Mouse (Mus musculus): ENCODE measurements around the gene Uevld. TPM values are rescaled to one million over a fixed set of nuclear protein-coding genes. Genes with fewer than 3 reads are reported as not detected.
"Not testable (repeated sequence)": the region's sequence is repeated elsewhere in the genome, so short reads cannot be mapped to it uniquely, and the experiment has no call there.

The Uevld gene
- total and polyA plus RNA-seq, 2 experiments from 2014 or later = 3.7 to 10.1 TPM

DNA sequence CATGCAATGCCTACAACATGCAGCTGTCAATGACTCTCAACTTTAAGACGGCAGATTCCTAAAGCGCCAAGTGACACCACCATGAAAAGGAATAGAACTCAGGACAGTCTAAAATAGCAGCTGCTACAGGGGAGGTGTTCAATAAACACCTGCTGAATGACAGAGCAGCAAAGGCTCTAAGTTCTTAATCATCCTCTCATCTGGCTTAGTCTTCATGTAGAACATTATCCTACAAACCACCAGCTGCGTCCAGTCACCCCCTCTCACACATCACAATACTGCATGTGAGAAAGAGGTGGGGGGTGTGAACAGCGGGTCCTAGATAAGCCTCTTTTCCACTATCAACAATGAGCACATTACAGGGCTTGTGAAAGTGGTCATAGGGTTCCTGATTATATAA is 38.7 kb upstream of the Uevld start:
- no peak for TF ChIP-seq CTCF (IDR thresholded peaks at IDR 0.05)
- WGBS = 87% methylated on average over 4 of the region's 4 CpGs
- ATAC-seq (ENCODE audit: low FRiP score) = no peak
- no peak for DNase-seq (ENCODE audit: low spot score)
- Histone ChIP-seq H3K9me3 (ENCODE audit: low read length) (no peaks in the 10 kb centered on the region), H3K4me2 (ENCODE audit: low read depth, low read length, poor library complexity, severe bottlenecking) (no peak overlapping the region), H3K4me1 (ENCODE audit: insufficient read depth, low read length) (no peaks in the 10 kb centered on the region), H3K4me3 (ENCODE audit: low read depth, low read length) (no peak overlapping the region), H3K36me3 (ENCODE audit: insufficient read depth, low read length) (peaks cover 43% of the 10 kb centered on the region), H3K9ac (replicated peaks; ENCODE audit: low read length, poor library complexity, severe bottlenecking) (no peak overlapping the region), H3K27me3 (ENCODE audit: insufficient read depth, low read length) (no peaks in the 10 kb centered on the region), H3K27ac (ENCODE audit: low read depth, low read length) (no peak overlapping the region)

DNA sequence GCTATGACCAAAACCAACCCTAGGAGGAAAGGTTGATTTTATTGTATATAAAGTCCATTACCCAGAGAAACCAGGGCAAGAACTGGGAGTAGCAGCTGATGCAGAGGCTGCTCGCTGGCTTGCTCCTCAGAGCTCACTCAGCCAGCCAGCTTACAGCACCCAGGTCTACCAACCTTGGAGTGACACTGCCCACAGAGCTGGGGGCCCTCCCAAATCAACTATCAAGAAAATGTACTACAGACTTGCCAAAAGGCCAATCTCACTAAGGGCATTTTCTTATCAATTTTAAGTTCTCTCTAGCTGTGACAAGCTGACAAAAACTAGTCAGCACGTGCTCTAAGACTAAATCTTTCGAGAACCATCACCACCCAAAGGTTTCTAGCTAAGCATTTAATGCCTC is 37.2 kb upstream of the Uevld start:
- Histone ChIP-seq H3K36me3 (ENCODE audit: insufficient read depth, low read length) (peaks cover 46% of the 10 kb centered on the region), H3K27ac (ENCODE audit: low read depth, low read length) (no peak overlapping the region), H3K4me2 (ENCODE audit: low read depth, low read length, poor library complexity, severe bottlenecking) (no peak overlapping the region), H3K4me3 (ENCODE audit: low read depth, low read length) (no peak overlapping the region), H3K4me1 (ENCODE audit: insufficient read depth, low read length) (no peaks in the 10 kb centered on the region), H3K9ac (replicated peaks; ENCODE audit: low read length, poor library complexity, severe bottlenecking) (no peak overlapping the region), H3K9me3 (ENCODE audit: low read length) (no peaks in the 10 kb centered on the region), H3K27me3 (ENCODE audit: insufficient read depth, low read length) (no peaks in the 10 kb centered on the region)
- DNase-seq (ENCODE audit: low spot score) (no peak), ATAC-seq (ENCODE audit: low FRiP score) (no peak)
- no peak for TF ChIP-seq CTCF (IDR thresholded peaks at IDR 0.05)
- 95% methylated on average over 3 of the region's 3 CpGs for WGBS

DNA sequence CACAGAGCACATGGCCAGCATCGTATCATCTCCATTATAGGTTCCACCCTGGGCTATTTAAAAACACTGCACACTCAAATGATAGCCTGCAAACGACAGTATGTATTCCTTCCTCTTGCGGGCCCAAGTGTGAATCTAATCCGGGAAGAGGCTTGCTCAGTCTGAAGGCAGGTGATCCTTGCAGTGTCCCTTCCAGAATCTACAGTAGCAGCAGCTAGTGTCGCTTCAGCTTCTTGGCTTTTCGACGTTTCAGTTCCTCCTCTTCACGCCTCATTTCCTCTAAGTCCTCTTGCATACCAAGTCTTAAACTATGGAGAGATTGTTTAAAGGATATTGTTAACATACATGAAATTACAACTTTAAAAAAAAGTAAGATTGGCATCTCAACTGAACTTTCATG is 34.8 kb upstream of the Uevld start:
- Histone ChIP-seq H3K9ac (replicated peaks; ENCODE audit: low read length, poor library complexity, severe bottlenecking) (no peak overlapping the region), H3K4me2 (ENCODE audit: low read depth, low read length, poor library complexity, severe bottlenecking) (no peak overlapping the region), H3K4me3 (ENCODE audit: low read depth, low read length) (no peak overlapping the region), H3K9me3 (ENCODE audit: low read length) (no peaks in the 10 kb centered on the region), H3K27me3 (ENCODE audit: insufficient read depth, low read length) (no peaks in the 10 kb centered on the region), H3K4me1 (ENCODE audit: insufficient read depth, low read length) (no peaks in the 10 kb centered on the region), H3K36me3 (ENCODE audit: insufficient read depth, low read length) (peaks cover 42% of the 10 kb centered on the region), H3K27ac (ENCODE audit: low read depth, low read length) (no peak overlapping the region)
- DNase-seq (ENCODE audit: low spot score) = no peak
- no peak for TF ChIP-seq CTCF (IDR thresholded peaks at IDR 0.05)
- ATAC-seq (ENCODE audit: low FRiP score) = no peak
- WGBS = 88% methylated on average over 8 of the region's 8 CpGs

DNA sequence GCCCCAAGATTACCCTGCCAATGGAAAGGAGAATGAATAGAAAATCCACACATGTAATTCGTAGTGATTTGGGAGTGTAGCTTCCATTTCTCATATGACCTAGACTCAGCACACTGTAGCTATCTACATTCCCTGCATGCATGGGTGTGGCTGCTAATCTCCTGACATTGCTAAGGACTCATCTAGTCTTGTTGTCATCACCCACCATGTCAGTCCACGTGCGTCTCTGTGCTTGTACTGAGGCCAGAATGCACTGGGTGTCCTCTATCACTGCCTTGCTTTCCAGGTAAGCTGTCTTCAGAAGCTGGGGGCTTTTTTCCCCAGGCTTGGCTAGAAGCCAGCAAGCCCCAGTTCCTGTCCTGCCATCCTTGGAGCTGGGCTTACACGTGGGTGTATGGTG is 31.1 kb upstream of the Uevld start:
- 82% methylated on average over 4 of the region's 4 CpGs for WGBS
- H3K36me3 ChIP-seq (ENCODE audit: insufficient read depth, low read length) = peaks cover 14% of the 10 kb centered on the region
- H3K9ac ChIP-seq (replicated peaks; ENCODE audit: low read length, poor library complexity, severe bottlenecking); ATAC-seq (ENCODE audit: low FRiP score); DNase-seq (ENCODE audit: low spot score); H3K27me3 ChIP-seq (ENCODE audit: insufficient read depth, low read length); H3K27ac ChIP-seq (ENCODE audit: low read depth, low read length); H3K4me1 ChIP-seq (ENCODE audit: insufficient read depth, low read length); H3K4me2 ChIP-seq (ENCODE audit: low read depth, low read length, poor library complexity, severe bottlenecking); H3K9me3 ChIP-seq (ENCODE audit: low read length); H3K4me3 ChIP-seq (ENCODE audit: low read depth, low read length): not testable (repeated sequence)

DNA sequence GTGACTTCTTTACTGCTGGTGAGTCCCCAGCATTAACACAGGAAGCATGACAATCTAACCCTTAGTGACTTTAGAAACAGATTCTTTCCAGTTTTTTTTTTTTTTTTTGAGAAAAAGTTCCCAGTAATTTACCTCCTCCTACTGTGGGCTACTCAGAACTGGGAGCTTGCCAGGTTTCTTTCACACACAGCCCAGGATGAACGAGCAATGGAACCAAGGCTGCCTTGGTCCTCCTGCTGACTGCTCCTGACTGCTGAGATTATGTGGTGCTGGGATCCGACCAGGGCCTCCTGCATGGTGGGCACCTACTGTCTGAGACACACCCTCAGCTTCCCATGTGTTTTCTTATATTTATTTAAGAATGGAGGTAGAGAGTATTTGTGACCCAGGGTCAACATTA is 28.7 kb upstream of the Uevld start:
- Histone ChIP-seq H3K4me2 (ENCODE audit: low read depth, low read length, poor library complexity, severe bottlenecking) (no peak overlapping the region), H3K9me3 (ENCODE audit: low read length) (no peaks in the 10 kb centered on the region), H3K4me1 (ENCODE audit: insufficient read depth, low read length) (no peaks in the 10 kb centered on the region), H3K9ac (replicated peaks; ENCODE audit: low read length, poor library complexity, severe bottlenecking) (no peak overlapping the region), H3K36me3 (ENCODE audit: insufficient read depth, low read length) (peaks cover 5% of the 10 kb centered on the region; the same call in 1 of the 2 replicates), H3K27me3 (ENCODE audit: insufficient read depth, low read length) (no peaks in the 10 kb centered on the region), H3K27ac (ENCODE audit: low read depth, low read length) (no peak overlapping the region), H3K4me3 (ENCODE audit: low read depth, low read length) (no peak overlapping the region)
- DNase-seq (ENCODE audit: low spot score) (no peak), ATAC-seq (ENCODE audit: low FRiP score) (no peak)
- 57% methylated on average over 2 of the region's 2 CpGs for WGBS
- no peak for TF ChIP-seq CTCF (IDR thresholded peaks at IDR 0.05)

DNA sequence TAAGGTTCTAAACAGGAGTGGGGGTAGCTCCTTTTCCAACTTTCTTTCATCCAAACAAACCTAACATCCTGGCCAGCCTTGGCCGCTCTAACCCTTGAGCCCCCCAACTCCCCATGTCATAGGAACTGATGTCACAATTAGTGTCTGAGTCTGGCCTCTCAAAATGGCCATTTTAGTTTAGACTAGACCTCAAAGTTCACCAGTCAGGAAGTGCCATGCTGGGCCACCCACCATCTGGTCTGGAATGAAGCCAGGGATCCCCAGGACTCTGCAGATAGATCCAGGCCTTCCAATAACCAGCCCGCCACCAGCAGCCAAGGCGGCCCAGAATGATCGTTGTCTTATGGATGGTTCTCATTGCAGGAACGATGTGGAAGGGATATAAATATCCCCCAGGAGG is 28.3 kb upstream of the Uevld start:
- Histone ChIP-seq H3K27me3 (ENCODE audit: insufficient read depth, low read length) (no peaks in the 10 kb centered on the region), H3K4me3 (ENCODE audit: low read depth, low read length) (no peak overlapping the region), H3K9ac (replicated peaks; ENCODE audit: low read length, poor library complexity, severe bottlenecking) (no peak overlapping the region), H3K9me3 (ENCODE audit: low read length) (no peaks in the 10 kb centered on the region), H3K4me2 (ENCODE audit: low read depth, low read length, poor library complexity, severe bottlenecking) (no peak overlapping the region), H3K36me3 (ENCODE audit: insufficient read depth, low read length) (0 out of 2 replicates have a peak, but pooled peaks cover 2% of the 10 kb centered on the region), H3K27ac (ENCODE audit: low read depth, low read length) (no peak overlapping the region), H3K4me1 (ENCODE audit: insufficient read depth, low read length) (no peaks in the 10 kb centered on the region)
- peak; percentile 38 for DNase-seq (ENCODE audit: low spot score)
- WGBS = 61% methylated on average over 5 of the region's 5 CpGs
- no peak for ATAC-seq (ENCODE audit: low FRiP score)
- TF ChIP-seq CTCF (IDR thresholded peaks at IDR 0.05) = no peak
